Mouse (Mus musculus) megakaryocyte-erythroid progenitor cell, adult 5 weeks (primary cell): ENCODE measurements around the gene Cdk12. TPM values are rescaled to one million over a fixed set of nuclear protein-coding genes. Genes with fewer than 3 reads are reported as not detected.

ENCODE experiments used
- polyA plus RNA-seq: library from polyadenylated mRNA; stranded (reverse); fragments of >175 nt; gene quantifications from 2 replicates; pipeline ENCODE4 v1.2.3, GENCODE M21; 2012

Gene Cdk12
- polyA plus RNA-seq: 12.8 and 16.4 TPM in 2 replicates

GRCm38 (mm10) chr11:98202641-98203350 is at the start of gene Cdk12:
TSS of gene Cdk12 (plus strand) at chr11:98203059.

GRCm38 (mm10) chr11:98192901-98193805 is 9.7 kb upstream of the Cdk12 start, which contains the start of gene Med1:
TSS of gene Med1 (minus strand) at chr11:98193293.

Other genes starting within 250 kb of the Cdk12 start
- gene Plxdc1, start 216.6 kb upstream of the Cdk12 start, polyA plus RNA-seq: 4.0 and 4.6 TPM in 2 replicates
- gene Arl5c, start 206.9 kb upstream of the Cdk12 start, polyA plus RNA-seq: 7.7 and 9.4 TPM in 2 replicates
- gene Cacnb1, start 180.0 kb upstream of the Cdk12 start, polyA plus RNA-seq: 5.2 and 5.5 TPM in 2 replicates
- 2,384 and 2,788 TPM in 2 replicates for gene Rpl19, start 176.3 kb upstream of the Cdk12 start, polyA plus RNA-seq
- gene Stac2, start 149.6 kb upstream of the Cdk12 start, polyA plus RNA-seq: 0.04 and 0.11 TPM in 2 replicates
- 6.3 and 7.8 TPM in 2 replicates for gene Fbxl20, start 52.7 kb upstream of the Cdk12 start, polyA plus RNA-seq
- 11.1 and 12.5 TPM in 2 replicates for gene Med1, start 9.8 kb upstream of the Cdk12 start, polyA plus RNA-seq
- 0.04 TPM in 1 of 2 replicates, not detected in the other for gene Neurod2, start 126.6 kb downstream of the Cdk12 start, polyA plus RNA-seq
- gene Ppp1r1b, start 145.3 kb downstream of the Cdk12 start, polyA plus RNA-seq: 0.09 TPM in 1 of 2 replicates, not detected in the other
- gene Stard3, start 155.3 kb downstream of the Cdk12 start, polyA plus RNA-seq: 35.9 and 43.7 TPM in 2 replicates
- gene Tcap, start 180.8 kb downstream of the Cdk12 start, polyA plus RNA-seq: 0.26 TPM in 1 of 2 replicates, not detected in the other
- not detected in 2 replicates for gene Pnmt, start 183.4 kb downstream of the Cdk12 start, polyA plus RNA-seq
- gene Pgap3, start 197.4 kb downstream of the Cdk12 start, polyA plus RNA-seq: 13.2 and 14.3 TPM in 2 replicates
- gene Erbb2, start 209.4 kb downstream of the Cdk12 start, polyA plus RNA-seq: not detected in 2 replicates
- 57.5 and 63.4 TPM in 2 replicates for gene Mien1, start 235.9 kb downstream of the Cdk12 start, polyA plus RNA-seq
- gene Grb7, start 243.3 kb downstream of the Cdk12 start, polyA plus RNA-seq: 0.75 and 2.6 TPM in 2 replicates